Mouse (Mus musculus) midbrain, embryonic 10.5 days (tissue): ENCODE measurements around the gene Gadd45b. TPM values are rescaled to one million over a fixed set of nuclear protein-coding genes. Genes with fewer than 3 reads are reported as not detected.
A peak's percentile ranks its signal among the peaks of the same experiment; 100 is the strongest.

ENCODE experiments used
- DNase-seq: peaks from one replicate; pipeline ENCODE4 v3.0.0-alpha.2; 2017; ENCODE audit warnings: low spot score
- H3K27ac ChIP-seq: fragments of 300-500 bp; sonication (generic); replicated peaks from 2 replicates; pipeline ENCODE4 v1.5.1; 2016; ENCODE audit warnings: mild to moderate bottlenecking
- H3K27me3 ChIP-seq: fragments of 300-500 bp; sonication (generic); 2 replicates; pipeline ENCODE4 v1.6.1; 2016; ENCODE audit warnings: low read depth, mild to moderate bottlenecking; ENCODE audit not compliant: poor library complexity, severe bottlenecking
- H3K36me3 ChIP-seq: fragments of 300-500 bp; sonication (generic); 2 replicates; pipeline ENCODE4 v1.6.1; 2016; ENCODE audit warnings: mild to moderate bottlenecking, moderate library complexity
- H3K4me1 ChIP-seq: fragments of 300-500 bp; sonication (generic); 2 replicates; pipeline ENCODE4 v1.6.1; 2016
- H3K4me3 ChIP-seq: fragments of 300-500 bp; sonication (generic); 2 replicates; pipeline ENCODE4 v1.5.1; 2016; ENCODE audit warnings: mild to moderate bottlenecking, moderate library complexity
- H3K9me3 ChIP-seq: fragments of 300-500 bp; sonication (generic); replicated peaks from 2 replicates; pipeline ENCODE4 v1.6.1; 2016; ENCODE audit warnings: mild to moderate bottlenecking
- WGBS: fragments of 180-500 bp; shearing (Covaris S2); methylation state at CpG from one replicate; pipeline ENCODE4 v1.1.7; 2016; 5-methylcytosine and 5-hydroxymethylcytosine counted together
- polyA plus RNA-seq: library from polyadenylated mRNA; unstranded; fragments of >200 nt; fragmentation: Nextera tagmentation; extraction: Ambion mirVana; gene quantifications from 2 replicates; pipeline ENCODE4 v1.2.1, GENCODE M21; 2016

Gene Gadd45b
- polyA plus RNA-seq, 1 experiment from 2014 or later = 6.1 TPM

DNA sequence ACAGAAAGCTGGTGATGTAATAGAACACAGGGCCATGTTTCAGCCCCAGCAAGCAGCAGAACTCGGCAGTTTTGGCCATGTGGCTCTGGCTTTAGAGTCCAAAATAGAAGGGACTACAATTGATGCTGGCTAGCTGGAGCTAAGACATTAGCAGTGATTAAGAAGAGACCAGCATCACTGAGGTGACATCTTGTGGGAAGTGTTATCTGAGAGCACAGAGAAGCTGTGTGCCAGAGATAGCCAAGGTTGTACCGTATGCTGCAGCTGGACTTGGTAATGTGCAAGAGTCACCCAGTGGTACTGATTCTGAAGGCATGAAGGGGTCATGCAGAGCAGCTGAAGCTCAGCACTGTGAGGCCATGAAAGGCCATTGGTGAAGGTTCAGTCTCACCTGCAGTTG, 14.6 kb upstream of the Gadd45b start:
- WGBS = 90% methylated on average over 2 of the region's 2 CpGs

DNA sequence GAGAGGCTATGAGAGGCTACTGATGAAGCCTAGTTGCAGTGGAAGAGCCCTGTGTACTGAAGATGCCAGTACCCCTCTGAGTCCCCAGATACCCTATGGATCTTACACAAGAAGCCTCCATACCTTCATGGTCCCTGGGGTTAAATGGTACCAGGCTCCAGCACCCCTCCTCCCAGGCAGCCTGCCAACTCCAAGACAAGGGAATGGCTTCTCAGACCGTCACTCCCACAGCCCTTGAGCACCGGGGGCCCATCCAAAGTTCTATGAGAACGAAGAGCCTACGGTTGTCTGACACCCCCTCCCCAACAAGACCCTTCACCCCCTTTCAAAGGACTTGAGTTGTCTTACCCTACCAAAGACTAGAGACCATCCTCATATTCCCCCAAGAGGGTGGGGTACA, 14.1 kb upstream of the Gadd45b start:
- Histone ChIP-seq H3K4me1 (peaks cover 30% of the 10 kb centered on the region), H3K36me3 (peaks cover 57% of the 10 kb centered on the region), H3K9me3 (no peaks in the 10 kb centered on the region), H3K4me3 (peak overlapping the region; percentile 95; the same call in 1 of the 2 replicates), H3K27me3 (0 out of 2 replicates have a peak, but pooled peaks cover 3% of the 10 kb centered on the region), H3K27ac (no peak overlapping the region)
- 92% methylated on average over 4 of the region's 4 CpGs for WGBS
- no peak for DNase-seq

More for the DNA sequence above, 14.6 kb upstream of the Gadd45b start:
- DNase-seq = no peak
- H3K36me3 ChIP-seq = peaks cover 62% of the 10 kb centered on the region
- peaks cover 30% of the 10 kb centered on the region for H3K4me1 ChIP-seq
- no peak overlapping the region for H3K27ac ChIP-seq
- H3K27me3 ChIP-seq = 0 out of 2 replicates have a peak, but pooled peaks cover 3% of the 10 kb centered on the region
- no peak overlapping the region for H3K4me3 ChIP-seq
- H3K9me3 ChIP-seq = no peaks in the 10 kb centered on the region

GRCm38 (mm10) chr10:80917336-80917778, 12.5 kb upstream of the Gadd45b start:
- DNase-seq = no peak
- Histone ChIP-seq H3K4me3 (peak overlapping the region; percentile 95), H3K4me1 (peaks cover 42% of the 10 kb centered on the region), H3K36me3 (peaks cover 41% of the 10 kb centered on the region), H3K27me3 (peaks cover 16% of the 10 kb centered on the region), H3K9me3 (no peaks in the 10 kb centered on the region), H3K27ac (peak overlapping the region; percentile 91)
- WGBS = 3% methylated on average over 15 of the region's 15 CpGs

- peaks cover 22% of the 10 kb centered on the region for H3K27me3 ChIP-seq
- H3K36me3 ChIP-seq = peaks cover 35% of the 10 kb centered on the region
- peaks cover 43% of the 10 kb centered on the region for H3K4me1 ChIP-seq
- peak within 1 kb of the TSS; percentile 91 for H3K27ac ChIP-seq
- under 1% methylated on average over 61 of the region's 61 CpGs for WGBS
- DNase-seq = peak; percentile 81
- H3K9me3 ChIP-seq = no peaks in the 10 kb centered on the region
- H3K4me3 ChIP-seq = peak within 1 kb of the TSS; percentile 95
Observed at GRCm38 (mm10) chr10:80917779-80918434, 12.0 kb upstream of the Gadd45b start, which contains the start of gene Lmnb2. TSS of gene Lmnb2 (minus strand) at chr10:80918245.

- Histone ChIP-seq H3K4me3 (peak overlapping the region; percentile 43), H3K4me1 (peaks cover 37% of the 10 kb centered on the region), H3K27me3 (peaks cover 24% of the 10 kb centered on the region), H3K36me3 (no peaks in the 10 kb centered on the region), H3K9me3 (0 out of 2 replicates have a peak, but pooled peaks cover 3% of the 10 kb centered on the region), H3K27ac (peak overlapping the region; percentile 75)
- peak; percentile 45 for DNase-seq
- 5% methylated on average over 16 of the region's 16 CpGs for WGBS
Observed at GRCm38 (mm10) chr10:80921923-80922322, 8.0 kb upstream of the Gadd45b start.

DNA sequence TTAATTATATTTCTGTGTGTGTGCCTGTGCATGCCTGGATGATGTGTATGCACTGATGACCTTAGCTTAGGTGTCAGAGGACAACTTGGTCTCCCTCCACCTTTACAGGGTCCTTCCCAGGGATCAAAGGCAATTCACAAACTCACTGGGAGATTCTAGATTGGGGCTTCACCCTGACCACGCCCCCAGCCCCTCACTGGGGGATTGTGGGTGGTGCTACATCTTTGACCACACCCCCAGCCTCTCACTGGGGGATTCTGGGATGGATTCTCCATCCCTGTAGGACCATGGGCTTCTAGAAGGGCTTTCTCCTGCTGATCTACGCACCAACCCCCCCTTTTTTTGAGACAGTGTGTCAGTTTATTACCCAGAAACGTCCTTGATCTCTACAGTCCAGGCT, 4.4 kb upstream of the Gadd45b start:
- Histone ChIP-seq H3K27ac (no peak overlapping the region), H3K4me3 (no peak overlapping the region), H3K4me1 (peaks cover 48% of the 10 kb centered on the region), H3K9me3 (0 out of 2 replicates have a peak, but pooled peaks cover 3% of the 10 kb centered on the region), H3K36me3 (no peaks in the 10 kb centered on the region), H3K27me3 (peaks cover 31% of the 10 kb centered on the region)
- WGBS = 37% methylated on average over 3 of the region's 3 CpGs
- no peak for DNase-seq

DNA sequence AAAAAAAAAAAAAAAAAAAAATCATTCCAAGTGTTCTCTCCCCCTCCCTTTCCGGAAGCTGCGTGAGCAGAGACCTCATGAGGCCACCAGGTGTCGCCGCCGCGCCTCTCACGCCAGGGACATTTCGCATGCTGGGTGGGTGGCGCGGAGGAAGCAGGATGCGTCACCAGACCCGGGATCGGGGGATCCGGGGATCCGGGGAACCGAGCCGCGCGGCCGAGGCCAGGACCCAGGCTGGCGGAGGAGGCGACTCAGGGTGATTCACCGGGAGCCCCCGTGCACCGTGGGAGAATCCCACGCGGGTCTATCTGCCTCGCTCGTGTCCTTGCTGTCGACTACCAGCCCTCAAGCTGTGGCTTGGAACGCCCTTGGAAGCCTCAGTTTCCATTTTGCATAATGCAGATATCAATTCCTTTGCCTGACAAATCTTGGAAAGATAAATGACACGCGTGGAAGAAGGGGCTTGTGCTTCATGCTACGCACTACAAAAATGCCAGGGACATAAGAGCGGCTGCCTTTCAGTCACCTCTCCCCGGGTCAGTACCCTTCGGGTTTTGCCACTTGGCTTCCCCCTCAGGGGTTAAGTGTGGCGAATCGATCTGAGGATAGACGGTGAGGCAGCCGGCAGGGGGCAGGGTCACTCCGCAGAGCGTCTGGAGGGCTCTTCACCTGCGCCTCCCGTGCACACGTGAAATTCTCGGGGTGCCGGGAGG, 1.1 kb upstream of the Gadd45b start:
- peak overlapping the region; percentile 81 for H3K27ac ChIP-seq
- H3K9me3 ChIP-seq = 0 out of 2 replicates have a peak, but pooled peaks cover 1% of the 10 kb centered on the region
- H3K4me1 ChIP-seq = peaks cover 69% of the 10 kb centered on the region
- under 1% methylated on average over 48 of the region's 48 CpGs for WGBS
- H3K27me3 ChIP-seq = peaks cover 44% of the 10 kb centered on the region
- no peaks in the 10 kb centered on the region for H3K36me3 ChIP-seq
- peak; percentile 88 for DNase-seq
- peak overlapping the region; percentile 65 for H3K4me3 ChIP-seq

GRCm38 (mm10) chr10:80930361-80931152, 684 bp downstream of the Gadd45b start:
- Histone ChIP-seq H3K4me3 (peak overlapping the region; percentile 65), H3K4me1 (peaks cover 84% of the 10 kb centered on the region), H3K27ac (peak overlapping the region; percentile 57), H3K36me3 (no peaks in the 10 kb centered on the region), H3K9me3 (no peaks in the 10 kb centered on the region), H3K27me3 (peaks cover 62% of the 10 kb centered on the region)
- DNase-seq = peak; percentile 47
- 1% methylated on average over 45 of the region's 45 CpGs for WGBS

DNA sequence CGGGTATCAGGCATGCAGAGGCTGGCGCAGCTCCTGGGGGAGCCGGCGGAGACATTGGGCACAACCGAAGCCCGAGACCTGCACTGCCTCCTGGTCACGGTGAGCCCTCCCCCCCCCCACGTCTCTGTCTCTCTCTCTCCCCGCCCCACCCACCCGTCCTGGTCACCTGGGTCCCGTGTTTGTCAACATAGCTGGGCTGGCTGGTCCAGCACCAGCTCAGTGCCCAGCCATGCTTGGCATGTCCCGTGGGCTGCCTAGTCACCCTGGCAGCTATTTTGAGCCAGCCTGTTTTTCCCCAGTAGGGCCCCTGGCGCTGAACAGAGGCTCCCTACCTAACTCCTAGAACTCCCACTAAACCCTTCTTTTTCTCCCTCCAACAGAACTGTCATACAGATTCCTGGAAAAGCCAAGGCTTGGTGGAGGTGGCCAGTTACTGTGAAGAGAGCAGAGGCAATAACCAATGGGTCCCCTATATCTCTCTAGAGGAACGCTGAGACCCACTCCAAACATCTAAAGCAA, 1.3 kb downstream of the Gadd45b start:
- Histone ChIP-seq H3K4me3 (peak overlapping the region; percentile 65), H3K36me3 (no peaks in the 10 kb centered on the region), H3K9me3 (no peaks in the 10 kb centered on the region), H3K27me3 (peaks cover 68% of the 10 kb centered on the region), H3K27ac (no peak overlapping the region), H3K4me1 (peaks cover 87% of the 10 kb centered on the region)
- peak; percentile 34 for DNase-seq
- WGBS = 4% methylated on average over 13 of the region's 14 CpGs

GRCm38 (mm10) chr10:80931695-80932094, 1.8 kb downstream of the Gadd45b start:
- Histone ChIP-seq H3K4me1 (peaks cover 87% of the 10 kb centered on the region), H3K9me3 (no peaks in the 10 kb centered on the region), H3K27me3 (peaks cover 73% of the 10 kb centered on the region), H3K27ac (no peak overlapping the region), H3K36me3 (no peaks in the 10 kb centered on the region), H3K4me3 (peak overlapping the region; percentile 65)
- WGBS = under 1% methylated on average over 26 of the region's 26 CpGs
- DNase-seq = peak; percentile 45

DNA sequence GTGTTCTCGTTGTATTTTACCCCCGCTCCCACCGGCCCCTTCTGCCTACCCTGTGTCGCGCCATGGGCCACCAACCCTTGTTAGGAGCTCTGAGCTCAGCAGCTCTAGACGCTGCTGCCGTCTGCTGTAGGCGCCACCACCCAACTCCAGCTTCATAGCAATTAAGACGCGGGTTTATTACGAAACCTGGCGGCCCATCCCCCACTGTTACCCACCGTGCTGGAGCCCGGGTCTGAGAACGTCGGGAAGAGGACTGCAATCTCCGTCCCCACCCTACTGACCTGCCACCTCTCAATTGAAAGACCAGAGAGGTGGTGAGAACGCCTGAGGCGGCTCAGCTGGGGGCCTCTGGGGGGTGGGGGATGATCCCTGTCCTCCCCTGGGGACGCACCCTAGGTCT, 2.3 kb downstream of the Gadd45b start:
- Histone ChIP-seq H3K4me1 (peaks cover 87% of the 10 kb centered on the region), H3K4me3 (peak overlapping the region; percentile 65), H3K27me3 (peaks cover 78% of the 10 kb centered on the region), H3K36me3 (no peaks in the 10 kb centered on the region), H3K27ac (no peak overlapping the region; the same call in 1 of the 2 replicates), H3K9me3 (no peaks in the 10 kb centered on the region)
- under 1% methylated on average over 20 of the region's 20 CpGs for WGBS
- peak; percentile 40 for DNase-seq
